In genomic region chr11:43045871-43046548, GRCm38 (mm10) we compare ENCODE assay signal across 29 mouse cellular contexts. TPM values are rescaled to one million over a fixed set of nuclear protein-coding genes. Genes with fewer than 3 reads are reported as not detected.
DNase-seq lines count a peak whose midpoint lies in the region; ATAC-seq lines count a peak whose summit lies in the region.
"Had no signal": no experiment of that assay in that cellular context is flagged by ENCODE, and none has a peak within 500 bp of the region (broad histone marks: within the 10 kb centered on the region; RNA-seq: fewer than 3 reads in every experiment).

No protein-coding gene starts in this region.

- peak; percentile 51; the same call in 1 of the 2 replicates for ATAC-seq in forebrain, embryonic 15.5 days (replicated peaks)
- no peak; the same call in 1 of the 2 replicates for ATAC-seq in forebrain, embryonic 14.5 days
- ATAC-seq in monocyte, adult 5-6 weeks (replicated peaks; ENCODE audit: insufficient number of reproducible peaks, low FRiP score, low TSS enrichment, poor library complexity, severe bottlenecking) = no peak
- ATAC-seq: CD4-positive, CD25-positive, alpha-beta regulatory T cell, adult 4 months; inflammation-experienced regulatory T-cells, adult 6 months; liver, postnatal 0 days; Patski had no signal

- no peak overlapping the region for H3K9ac ChIP-seq in forebrain, embryonic 15.5 days (replicated peaks)
- no peak overlapping the region for H3K9ac ChIP-seq in forebrain, embryonic 14.5 days (ENCODE audit: low read length)
- H3K9ac ChIP-seq: embryonic facial prominence, embryonic 13.5 days; liver, postnatal 0 days; neural tube, embryonic 12.5 days had no signal

- H3K9me3 ChIP-seq in forebrain, embryonic 15.5 days = no peaks in the 10 kb centered on the region
- no peaks in the 10 kb centered on the region for H3K9me3 ChIP-seq in forebrain, embryonic 14.5 days (replicated peaks; ENCODE audit: control insufficient read depth, low read length)
- H3K9me3 ChIP-seq: embryonic facial prominence, embryonic 13.5 days; limb, embryonic 10.5 days; midbrain, embryonic 10.5 days; neural tube, embryonic 12.5 days had no signal

- no peak overlapping the region for H3K27ac ChIP-seq in forebrain, embryonic 15.5 days (replicated peaks)
- H3K27ac ChIP-seq in forebrain, embryonic 14.5 days (ENCODE audit: low read depth, low read length) = no peak overlapping the region
- H3K27ac ChIP-seq: embryonic facial prominence, embryonic 13.5 days; layer of hippocampus, adult 2 months; limb, embryonic 10.5 days; midbrain, embryonic 10.5 days; neural tube, embryonic 12.5 days had no signal

- no peaks in the 10 kb centered on the region for H3K36me3 ChIP-seq in forebrain, embryonic 15.5 days
- H3K36me3 ChIP-seq in forebrain, embryonic 14.5 days (ENCODE audit: control insufficient read depth, insufficient read depth, low read length) = no peaks in the 10 kb centered on the region
- H3K36me3 ChIP-seq: embryonic facial prominence, embryonic 13.5 days; limb, embryonic 10.5 days; midbrain, embryonic 10.5 days; neural tube, embryonic 12.5 days had no signal

- H3K4me2 ChIP-seq in forebrain, embryonic 15.5 days (replicated peaks) = no peak overlapping the region
- no peak overlapping the region for H3K4me2 ChIP-seq in forebrain, embryonic 14.5 days (ENCODE audit: low read length)
- H3K4me2 ChIP-seq: embryonic facial prominence, embryonic 13.5 days; neural tube, embryonic 12.5 days had no signal

- no peaks in the 10 kb centered on the region for H3K4me1 ChIP-seq in forebrain, embryonic 15.5 days
- H3K4me1 ChIP-seq in forebrain, embryonic 14.5 days (ENCODE audit: control insufficient read depth, insufficient read depth, low read length) = no peaks in the 10 kb centered on the region
- H3K4me1 ChIP-seq: embryonic facial prominence, embryonic 13.5 days; limb, embryonic 10.5 days; midbrain, embryonic 10.5 days; neural tube, embryonic 12.5 days had no signal

- DNase-seq in forebrain, embryonic 14.5 days (ENCODE audit: low spot score) = no peak
- peak; percentile 13 for DNase-seq in lung, postnatal 10 days
- no peak for DNase-seq in lung, postnatal 4 days
- DNase-seq in cerebellum, adult 8-10 months = peak; percentile 32
- no peak for DNase-seq in layer of hippocampus, adult 9-11 months
- no peak for DNase-seq in gastrocnemius, postnatal 4 days (ENCODE audit: low spot score in 2 of 2)
- DNase-seq: adrenal gland, postnatal 14 days; gastrocnemius, postnatal 25 days; kidney, adult 8-10 months; kidney, postnatal 14 days; liver, postnatal 0 days; lung, postnatal 36 days; right cerebral cortex, postnatal 4 days; thymus, postnatal 14 days had no signal

- 80% methylated on average over 3 of the region's 3 CpGs for WGBS in forebrain, embryonic 15.5 days
- WGBS in forebrain, embryonic 14.5 days = 85% methylated on average over 3 of the region's 3 CpGs

- no peaks in the 10 kb centered on the region for H3K27me3 ChIP-seq in forebrain, embryonic 15.5 days
- no peaks in the 10 kb centered on the region for H3K27me3 ChIP-seq in forebrain, embryonic 14.5 days (replicated peaks; ENCODE audit: control insufficient read depth, insufficient read depth, low read length)
- H3K27me3 ChIP-seq: embryonic facial prominence, embryonic 13.5 days; neural tube, embryonic 12.5 days had no signal

- H3K4me3 ChIP-seq in forebrain, embryonic 15.5 days = no peak overlapping the region
- H3K4me3 ChIP-seq in forebrain, embryonic 14.5 days (ENCODE audit: low read depth, low read length) = no peak overlapping the region
- H3K4me3 ChIP-seq: embryonic facial prominence, embryonic 13.5 days; layer of hippocampus, adult 2 months; limb, embryonic 10.5 days; midbrain, embryonic 10.5 days; neural tube, embryonic 12.5 days had no signal

RNA-seq across cellular contexts. Expression of gene Gm9972, which starts 10.5 kb away (rescaled TPM):
- polyA plus RNA-seq in forebrain, embryonic 15.5 days (2015; fragmentation: Nextera tagmentation; extraction: Ambion mirVana) = not detected in 2 replicates
- polyA plus RNA-seq in forebrain, embryonic 14.5 days (2014; fragmentation: Nextera tagmentation; extraction: Ambion mirVana) = not detected in 2 replicates
- not detected in 3 replicates for total RNA-seq in monocyte, adult 5-6 weeks (2017)
- not detected for total RNA-seq in gastrocnemius, postnatal 4 days (2021)
- total RNA-seq: adrenal gland, postnatal 14 days; ES-E14; gastrocnemius, postnatal 25 days; hematopoietic stem cell, adult 5-6 weeks; layer of hippocampus, adult 2 months; left cerebral cortex, adult 18-20 months; liver, adult 2 months had no signal
- polyA plus RNA-seq: CD4-positive, CD25-positive, alpha-beta regulatory T cell, adult 4 months; heart, embryonic 16.5 days; inflammation-experienced regulatory T-cells, adult 6 months; limb, embryonic 10.5 days; liver, adult 2 months; liver, postnatal 0 days; midbrain, embryonic 10.5 days; Patski had no signal

Comparison
In these comparisons a context has a peak if more than half of its experiments do, and no peak if none do; other contexts are left out.
1. DNase-seq: peak in lung, postnatal 10 days (single experiment) and cerebellum, adult 8-10 months (single experiment); none in forebrain, embryonic 14.5 days (single experiment), lung, postnatal 4 days (0 of 2), layer of hippocampus, adult 9-11 months (single experiment) and gastrocnemius, postnatal 4 days (0 of 2).